Mouse (Mus musculus) c-Kit-positive CD71-positive TER-119-positive erythroid progenitor cells, embryonic 14.5 days (primary cell): ENCODE data around the gene Twf2.
A peak's percentile ranks its signal among the peaks of the same experiment; 100 is the strongest.

Source experiments
- DNase-seq: peaks from one replicate; pipeline ENCODE4 v3.0.0-alpha.2; 2013; ENCODE audit warnings: low spot score

Twf2 gene

GRCm38 (mm10) chr9:106211680-106212593, 9.0 kb downstream of the Twf2 start:
- DNase-seq: peak; percentile 89

- no peak for DNase-seq
These were observed 9.7 kb downstream of the Twf2 start for GRCm38 (mm10) chr9:106212594-106212981.

GRCm38 (mm10) chr9:106215341-106216125, 12.6 kb downstream of the Twf2 start:
- no peak for DNase-seq

GRCm38 (mm10) chr9:106216971-106217370, 14.1 kb downstream of the Twf2 start:
- no peak for DNase-seq

- no peak for DNase-seq
These were observed 18.1 kb downstream of the Twf2 start for GRCm38 (mm10) chr9:106220894-106221523.

- no peak for DNase-seq
These were observed 19.4 kb downstream of the Twf2 start, which contains the start of gene Tlr9 for GRCm38 (mm10) chr9:106222261-106222851. TSS of gene Tlr9 (plus strand) at chr9:106222598.

GRCm38 (mm10) chr9:106222994-106223393, 20.1 kb downstream of the Twf2 start:
- DNase-seq: no peak

GRCm38 (mm10) chr9:106225469-106226150, 22.7 kb downstream of the Twf2 start:
- DNase-seq: no peak

GRCm38 (mm10) chr9:106226151-106226682, 23.3 kb downstream of the Twf2 start:
- no peak for DNase-seq

GRCm38 (mm10) chr9:106227790-106228429, 25.0 kb downstream of the Twf2 start:
- DNase-seq: no peak

- no peak for DNase-seq
These were observed 27.3 kb downstream of the Twf2 start for GRCm38 (mm10) chr9:106230051-106230733.

- DNase-seq: no peak
These were observed 27.8 kb downstream of the Twf2 start for GRCm38 (mm10) chr9:106230734-106231106.

GRCm38 (mm10) chr9:106231220-106231619, 28.3 kb downstream of the Twf2 start:
- no peak for DNase-seq

- no peak for DNase-seq
These were observed 28.9 kb downstream of the Twf2 start for GRCm38 (mm10) chr9:106231816-106232215.

GRCm38 (mm10) chr9:106232956-106233355, 30.0 kb downstream of the Twf2 start:
- DNase-seq: no peak

GRCm38 (mm10) chr9:106233953-106234352, 31.0 kb downstream of the Twf2 start:
- DNase-seq: no peak

- DNase-seq: no peak
These were observed 32.4 kb downstream of the Twf2 start for GRCm38 (mm10) chr9:106235194-106235830.

- no peak for DNase-seq
These were observed 33.4 kb downstream of the Twf2 start for GRCm38 (mm10) chr9:106236156-106236817.

GRCm38 (mm10) chr9:106236818-106237211, 33.9 kb downstream of the Twf2 start:
- no peak for DNase-seq
